ENCODE assay signal across 27 mouse cellular contexts in the genomic region with DNA sequence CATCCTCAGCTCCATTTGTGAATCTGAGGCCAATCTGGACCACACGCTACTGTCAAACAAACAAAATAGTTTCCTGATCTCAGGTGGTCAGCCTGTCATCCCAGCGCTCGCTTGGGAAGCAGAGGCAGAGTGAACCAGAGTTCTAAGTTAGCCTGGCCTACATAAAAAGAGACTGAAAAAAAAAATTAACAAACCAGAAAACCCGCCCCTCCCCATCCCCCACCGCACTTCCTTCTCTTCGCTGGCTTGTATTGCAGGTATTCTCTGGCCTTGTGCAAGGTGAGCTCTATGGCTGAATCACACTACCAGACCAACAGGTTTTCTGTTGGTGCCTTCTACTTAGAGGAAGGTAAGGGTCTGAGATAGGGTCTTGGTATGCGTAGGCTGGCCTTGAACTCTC. TPM values are rescaled to one million over a fixed set of nuclear protein-coding genes. Genes with fewer than 3 reads are reported as not detected.
DNase-seq lines count a peak whose midpoint lies in the region; ATAC-seq and TF ChIP-seq lines count a peak whose summit lies in the region.
"Had no signal": no experiment of that assay in that cellular context is flagged by ENCODE, and none has a peak within 500 bp of the region (broad histone marks: within the 10 kb centered on the region; RNA-seq: fewer than 3 reads in every experiment).

No protein-coding gene starts in this region.

- DNase-seq in kidney, adult 2 months: no peak
- DNase-seq in urinary bladder, postnatal 14 days (ENCODE audit: low spot score): peak; percentile 45
- DNase-seq in urinary bladder, postnatal 10 days (ENCODE audit: low spot score): no peak
- DNase-seq in gastrocnemius, adult 8-10 months (ENCODE audit: low spot score in 2 of 2): no peak
- no peak for DNase-seq in frontal cortex, postnatal 14 days (ENCODE audit: low spot score in 2 of 2)
- DNase-seq: cerebellum, adult 11-12 months; cerebellum, postnatal 14 days; gastrocnemius, postnatal 14 days; heart, adult 18-20 months; heart, postnatal 14 days; kidney, adult 8-10 months; kidney, postnatal 25 days; layer of hippocampus, postnatal 36 days; lung, adult 18-20 months; lung, postnatal 14 days had no signal

- H3K4me2 ChIP-seq in kidney, embryonic 15.5 days: no peak overlapping the region
- H3K4me2 ChIP-seq: embryonic facial prominence, embryonic 12.5 days; forebrain, embryonic 13.5 days; liver, embryonic 11.5 days; midbrain, embryonic 15.5 days; neural tube, embryonic 13.5 days had no signal

- no peak overlapping the region for H3K4me3 ChIP-seq in kidney, embryonic 15.5 days (replicated peaks)
- no peak overlapping the region for H3K4me3 ChIP-seq in kidney, adult 2 months (ENCODE audit: insufficient read depth, low read depth, low read length)
- H3K4me3 ChIP-seq: embryonic facial prominence, embryonic 12.5 days; forebrain, embryonic 13.5 days; heart, embryonic 13.5 days; megakaryocyte, embryonic 14.5 days; midbrain, embryonic 15.5 days; neural tube, embryonic 13.5 days had no signal

- peaks cover 35% of the 10 kb centered on the region for H3K36me3 ChIP-seq in kidney, embryonic 15.5 days
- no peaks in the 10 kb centered on the region for H3K36me3 ChIP-seq in kidney, adult 2 months (ENCODE audit: control insufficient read depth, insufficient read depth, low read length)

- 0 out of 2 replicates have a peak overlapping the region, but pooled peaks have one; percentile 37 for H3K27ac ChIP-seq in kidney, embryonic 15.5 days
- H3K27ac ChIP-seq in kidney, adult 2 months (ENCODE audit: insufficient read depth, low read depth, low read length): no peak overlapping the region
- H3K27ac ChIP-seq: embryonic facial prominence, embryonic 12.5 days; forebrain, embryonic 13.5 days; heart, embryonic 13.5 days; hindbrain, postnatal 0 days; midbrain, embryonic 15.5 days; neural tube, embryonic 13.5 days had no signal

- no peak overlapping the region for H3K9ac ChIP-seq in kidney, embryonic 15.5 days
- H3K9ac ChIP-seq: embryonic facial prominence, embryonic 12.5 days; forebrain, embryonic 13.5 days; midbrain, embryonic 15.5 days; neural tube, embryonic 13.5 days had no signal

- H3K9me3 ChIP-seq in kidney, embryonic 15.5 days (replicated peaks): no peaks in the 10 kb centered on the region
- H3K9me3 ChIP-seq: embryonic facial prominence, embryonic 12.5 days; forebrain, embryonic 13.5 days; heart, embryonic 13.5 days; midbrain, embryonic 15.5 days; neural tube, embryonic 13.5 days had no signal

- H3K4me1 ChIP-seq in kidney, embryonic 15.5 days: peaks cover 31% of the 10 kb centered on the region
- no peaks in the 10 kb centered on the region for H3K4me1 ChIP-seq in kidney, adult 2 months (ENCODE audit: control insufficient read depth, insufficient read depth, low read length)
- H3K4me1 ChIP-seq: embryonic facial prominence, embryonic 12.5 days; forebrain, embryonic 13.5 days had no signal

- WGBS in kidney, embryonic 15.5 days: 79% methylated on average over 7 of the region's 7 CpGs
- 75% methylated on average over 7 of the region's 7 CpGs for WGBS in kidney, adult 2 months

- ATAC-seq in kidney, embryonic 15.5 days (replicated peaks; ENCODE audit: low FRiP score): no peak
- peak; percentile 41 for ATAC-seq in megakaryocyte, adult 5-6 weeks (ENCODE audit: poor library complexity, severe bottlenecking)
- ATAC-seq: forebrain, embryonic 13.5 days; hindbrain, postnatal 0 days; midbrain, embryonic 15.5 days; Patski had no signal

- no peak for TF ChIP-seq POLR2A in kidney, adult 2 months (IDR thresholded peaks at IDR 0.05; ENCODE audit: low read depth, low read length)

- H3K27me3 ChIP-seq in kidney, embryonic 15.5 days: no peaks in the 10 kb centered on the region
- no peaks in the 10 kb centered on the region for H3K27me3 ChIP-seq in kidney, adult 2 months (replicated peaks; ENCODE audit: control insufficient read depth, insufficient read depth, low read length)
- H3K27me3 ChIP-seq: embryonic facial prominence, embryonic 12.5 days; forebrain, embryonic 13.5 days; midbrain, embryonic 15.5 days; neural tube, embryonic 13.5 days; Patski had no signal

- no peak for TF ChIP-seq CTCF in kidney, adult 2 months (conservative IDR thresholded peaks at IDR 0.05; ENCODE audit: insufficient read depth, insufficient read length, low read depth, low read length)

RNA-seq across cellular contexts. Expression of gene Cenps, which starts 10.1 kb away (rescaled TPM):
- polyA plus RNA-seq in kidney, embryonic 15.5 days (2015; fragmentation: Nextera tagmentation; extraction: Ambion mirVana): 36.0 and 40.6 TPM in 2 replicates
- 0.75 and 1.1 TPM in 2 replicates for polyA plus RNA-seq in kidney, adult 2 months (2012; rRNA removed)
- 13.0 and 15.8 TPM in 2 replicates for total RNA-seq in megakaryocyte, adult 5-6 weeks (2015)
- 7.7 and 18.6 TPM in 2 replicates for total RNA-seq in megakaryocyte, adult 5-6 weeks (2017)
- total RNA-seq in gastrocnemius, adult 8-10 months (2022): 1 to 10 TPM; 5.2 to 8.7 (median 6.2) TPM

RNA-seq across cellular contexts. Expression of gene Pgd, which starts 19.0 kb away (rescaled TPM):
- 124 and 129 TPM in 2 replicates for polyA plus RNA-seq in kidney, embryonic 15.5 days (2015; fragmentation: Nextera tagmentation; extraction: Ambion mirVana)
- 122 and 126 TPM in 2 replicates for polyA plus RNA-seq in kidney, adult 2 months (2012; rRNA removed)
- 163 and 175 TPM in 2 replicates for total RNA-seq in megakaryocyte, adult 5-6 weeks (2015)
- 146 and 161 TPM in 2 replicates for total RNA-seq in megakaryocyte, adult 5-6 weeks (2017)
- total RNA-seq in gastrocnemius, adult 8-10 months (2022): 10 to 100 TPM; 12.3 to 18.6 (median 15.7) TPM

RNA-seq across cellular contexts. Expression of gene Cort, which starts 21.0 kb away (rescaled TPM):
- polyA plus RNA-seq in kidney, embryonic 15.5 days (2015; fragmentation: Nextera tagmentation; extraction: Ambion mirVana): 0.32 TPM in 1 of 2 replicates, not detected in the other
- not detected in 2 replicates for polyA plus RNA-seq in kidney, adult 2 months (2012; rRNA removed)
- total RNA-seq in megakaryocyte, adult 5-6 weeks (2015): not detected in 2 replicates
- 0.51 TPM in 1 of 2 replicates, not detected in the other for total RNA-seq in megakaryocyte, adult 5-6 weeks (2017)
- under 1 TPM in 2 of 4 experiments, not detected in 2; 0.53 to 0.61 TPM for total RNA-seq in gastrocnemius, adult 8-10 months (2022)
- total RNA-seq: heart, adult 18-20 months had no signal
- polyA plus RNA-seq: embryonic facial prominence, embryonic 12.5 days; forebrain, embryonic 13.5 days; heart, embryonic 13.5 days; limb, embryonic 11.5 days; neural tube, embryonic 13.5 days had no signal

RNA-seq across cellular contexts. Expression of gene Dffa, which starts 43.6 kb away (rescaled TPM):
- polyA plus RNA-seq in kidney, embryonic 15.5 days (2015; fragmentation: Nextera tagmentation; extraction: Ambion mirVana): 33.2 and 36.2 TPM in 2 replicates
- 20.1 and 20.8 TPM in 2 replicates for polyA plus RNA-seq in kidney, adult 2 months (2012; rRNA removed)
- total RNA-seq in megakaryocyte, adult 5-6 weeks (2015): 11.5 and 14.6 TPM in 2 replicates
- 14.8 and 16.7 TPM in 2 replicates for total RNA-seq in megakaryocyte, adult 5-6 weeks (2017)
- 10 to 100 TPM; 71.6 to 76.6 (median 74.8) TPM for total RNA-seq in gastrocnemius, adult 8-10 months (2022)

RNA-seq across cellular contexts. Expression of gene Pex14, which starts 47.9 kb away (rescaled TPM):
- polyA plus RNA-seq in kidney, embryonic 15.5 days (2015; fragmentation: Nextera tagmentation; extraction: Ambion mirVana): 52.3 and 61.1 TPM in 2 replicates
- 49.3 and 55.0 TPM in 2 replicates for polyA plus RNA-seq in kidney, adult 2 months (2012; rRNA removed)
- total RNA-seq in megakaryocyte, adult 5-6 weeks (2015): 7.7 and 7.8 TPM in 2 replicates
- total RNA-seq in megakaryocyte, adult 5-6 weeks (2017): 10.7 and 12.3 TPM in 2 replicates
- 10 to 100 TPM; 21.1 to 23.9 (median 23.4) TPM for total RNA-seq in gastrocnemius, adult 8-10 months (2022)

Comparison
In these comparisons a context has a peak if more than half of its experiments do, and no peak if none do; other contexts are left out.
1. RNA of gene Pgd, which starts 19.0 kb away (total RNA-seq): 146 to 175 TPM in megakaryocyte, adult 5-6 weeks; 12.3 to 18.6 TPM in gastrocnemius, adult 8-10 months; every median in the first group is over 4 times any median in the second.